Mouse (Mus musculus) neural tube, embryonic 12.5 days (tissue): ENCODE measurements around the gene Stam2. TPM values are rescaled to one million over a fixed set of nuclear protein-coding genes. Genes with fewer than 3 reads are reported as not detected.

Experiments
- ATAC-seq: fragments of 200-750 bp; cut with Nextera tagmentation; 2 replicates; pipeline ENCODE4 v1.8.0; 2017; ENCODE audit warnings: low read depth, mild to moderate bottlenecking, moderate TSS enrichment, moderate library complexity; ENCODE audit not compliant: low FRiP score
- H3K27ac ChIP-seq: fragments of 300-500 bp; sonication (generic); 2 replicates; pipeline ENCODE4 v1.5.1; 2016
- H3K27me3 ChIP-seq: fragments of 300-500 bp; sonication (generic); replicated peaks from 2 replicates; pipeline ENCODE4 v1.6.1; 2016; ENCODE audit warnings: mild to moderate bottlenecking
- H3K36me3 ChIP-seq: fragments of 300-500 bp; sonication (generic); 2 replicates; pipeline ENCODE4 v1.6.1; 2016; ENCODE audit warnings: mild to moderate bottlenecking
- H3K4me1 ChIP-seq: fragments of 300-500 bp; sonication (generic); 2 replicates; pipeline ENCODE4 v1.6.1; 2016
- H3K4me2 ChIP-seq: fragments of 300-500 bp; sonication (generic); replicated peaks from 2 replicates; pipeline ENCODE4 v1.6.1; 2016; ENCODE audit warnings: mild to moderate bottlenecking
- H3K4me3 ChIP-seq: fragments of 300-500 bp; sonication (generic); 2 replicates; pipeline ENCODE4 v1.5.1; 2016
- H3K9ac ChIP-seq: fragments of 300-500 bp; sonication (generic); 2 replicates; pipeline ENCODE4 v1.6.1; 2016; ENCODE audit warnings: mild to moderate bottlenecking
- H3K9me3 ChIP-seq: fragments of 300-500 bp; sonication (generic); 2 replicates; pipeline ENCODE4 v1.6.1; 2016; ENCODE audit warnings: mild to moderate bottlenecking
- WGBS: fragments of 180-500 bp; shearing (Covaris S2); methylation state at CpG from one replicate; pipeline ENCODE4 v1.1.7; 2016; 5-methylcytosine and 5-hydroxymethylcytosine counted together
- polyA plus RNA-seq: library from polyadenylated mRNA; unstranded; fragments of >200 nt; fragmentation: Nextera tagmentation; extraction: Ambion mirVana; gene quantifications from 2 replicates; pipeline ENCODE4 v1.2.1, GENCODE M21; 2016

Gene Stam2
- polyA plus RNA-seq, 1 experiment from 2014 or later = 41.6 TPM

DNA sequence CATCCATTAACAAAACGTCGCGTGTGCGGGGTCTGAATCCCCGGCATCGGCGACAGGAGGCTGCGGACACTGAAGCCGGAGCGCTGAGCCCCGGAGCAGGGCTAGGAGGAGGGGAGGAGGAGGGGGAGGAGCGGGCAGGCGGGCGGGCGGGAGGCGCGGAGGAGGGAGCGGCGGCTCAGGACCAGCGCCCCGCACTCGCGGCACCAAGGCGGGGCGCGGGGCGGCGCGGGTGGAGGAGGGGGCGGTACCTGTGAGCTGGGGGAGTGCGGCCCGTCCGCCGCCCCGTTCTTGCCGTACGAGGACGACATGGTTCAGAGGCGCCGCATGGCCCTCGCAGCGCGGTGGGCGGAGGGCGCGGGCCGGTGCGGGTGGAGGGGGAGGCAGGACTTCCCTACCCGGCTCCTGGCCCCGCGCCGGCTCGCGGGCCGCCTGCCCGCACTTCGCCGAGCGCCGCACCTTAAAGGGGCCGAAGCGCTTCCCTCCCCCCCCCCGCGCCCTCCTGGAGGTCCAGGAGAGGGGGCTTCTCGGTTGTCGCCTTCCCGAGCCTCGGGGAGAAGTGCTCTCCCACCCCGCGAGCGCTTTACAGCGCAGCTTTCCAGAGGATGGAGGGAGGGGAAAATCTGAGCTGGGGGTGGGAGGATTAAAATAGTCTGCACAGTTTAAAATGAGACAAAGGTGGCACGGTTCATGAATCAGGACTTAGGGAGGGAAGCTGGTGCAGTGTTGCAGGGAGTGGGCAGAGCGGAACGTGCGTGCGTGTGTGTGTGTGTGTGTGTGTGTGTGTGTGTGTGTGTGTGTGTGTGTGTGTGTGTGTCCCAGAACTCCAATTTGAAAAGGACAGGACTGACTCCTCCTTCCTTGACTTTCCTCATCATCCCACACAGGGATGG is 65.8 kb downstream of the Stam2 start, which contains the start of gene Cacnb4:
Cacnb4 (minus strand) TSS at position 809 of the 890 bp plus-strand sequence.
- no peaks in the 10 kb centered on the region for H3K36me3 ChIP-seq
- ATAC-seq = peak; percentile 92
- H3K4me3 ChIP-seq = peak within 1 kb of the TSS; percentile 67
- H3K4me1 ChIP-seq = peaks cover 11% of the 10 kb centered on the region
- H3K27me3 ChIP-seq = peaks cover 21% of the 10 kb centered on the region
- WGBS = 0% methylated on average over 23 of the region's 77 CpGs
- peak within 1 kb of the TSS; percentile 97 for H3K4me2 ChIP-seq
- no peak within 1 kb of the TSS for H3K27ac ChIP-seq
- H3K9me3 ChIP-seq = no peaks in the 10 kb centered on the region
- H3K9ac ChIP-seq = peak within 1 kb of the TSS; percentile 76

DNA sequence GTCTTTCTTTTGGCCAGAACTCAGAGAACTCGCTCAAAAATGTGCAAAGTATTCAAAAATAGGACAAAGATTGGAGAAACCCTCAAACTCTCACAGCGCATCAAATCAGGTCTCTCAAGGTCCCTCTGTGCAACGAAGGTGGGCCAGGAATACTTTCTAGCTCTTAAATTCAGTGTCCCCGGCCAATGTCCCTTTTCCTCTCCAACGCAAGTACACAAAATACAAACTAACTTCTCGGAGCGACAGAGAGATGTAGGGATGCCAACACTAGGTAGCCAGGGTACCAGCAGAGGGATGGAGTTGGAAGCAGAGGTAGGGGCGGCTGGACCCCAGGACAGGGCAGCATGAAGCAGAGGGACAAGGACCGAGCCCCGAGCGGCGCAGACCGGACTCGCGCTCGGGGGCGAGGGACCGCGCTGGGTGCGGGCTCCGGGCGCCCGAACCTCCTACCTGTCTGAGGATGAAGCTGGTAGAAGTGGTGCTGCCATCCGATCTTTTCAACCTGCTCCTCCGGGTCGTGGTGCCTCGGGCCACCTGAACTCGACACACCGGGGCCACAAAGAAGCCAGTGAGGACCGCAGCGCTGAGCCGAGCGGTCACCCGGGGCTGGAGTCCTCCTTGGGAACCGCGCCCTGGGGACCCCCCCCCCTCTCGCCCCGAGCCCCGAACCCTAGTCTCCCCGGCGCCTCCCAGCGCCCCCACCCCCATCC is 66.6 kb downstream of the Stam2 start:
- Histone ChIP-seq H3K9me3 (no peaks in the 10 kb centered on the region), H3K36me3 (no peaks in the 10 kb centered on the region), H3K27me3 (peaks cover 21% of the 10 kb centered on the region), H3K4me3 (peak overlapping the region; percentile 67), H3K9ac (peak overlapping the region; percentile 76), H3K27ac (no peak overlapping the region), H3K4me1 (peaks cover 11% of the 10 kb centered on the region), H3K4me2 (peak overlapping the region; percentile 97)
- ATAC-seq = peak; percentile 48
- under 1% methylated on average over 41 of the region's 42 CpGs for WGBS

DNA sequence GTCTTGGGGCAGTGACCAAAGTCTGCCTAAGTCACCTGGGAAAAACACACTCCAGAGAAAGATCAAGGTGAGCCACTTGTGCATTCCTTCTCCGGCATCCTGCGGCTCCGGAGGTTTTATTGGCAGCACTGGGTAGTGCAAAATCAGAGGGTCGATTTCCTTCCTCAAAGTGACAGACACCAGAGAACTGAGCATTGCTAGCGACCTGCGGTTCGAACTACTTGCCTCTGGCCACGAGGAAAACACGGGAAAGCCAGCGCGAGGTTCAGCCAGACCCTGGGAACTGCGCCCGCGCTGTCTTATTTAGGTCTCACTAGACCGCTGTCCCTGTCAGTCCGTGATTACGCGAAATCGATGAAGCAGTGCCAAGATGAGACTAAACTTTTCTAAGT is 67.2 kb downstream of the Stam2 start:
- Histone ChIP-seq H3K27ac (no peak overlapping the region), H3K9ac (no peak overlapping the region), H3K4me1 (peaks cover 11% of the 10 kb centered on the region), H3K36me3 (no peaks in the 10 kb centered on the region), H3K4me2 (peak overlapping the region; percentile 97), H3K9me3 (no peaks in the 10 kb centered on the region), H3K4me3 (peak overlapping the region; percentile 67), H3K27me3 (peaks cover 21% of the 10 kb centered on the region)
- no peak for ATAC-seq
- WGBS = 1% methylated on average over 19 of the region's 19 CpGs

DNA sequence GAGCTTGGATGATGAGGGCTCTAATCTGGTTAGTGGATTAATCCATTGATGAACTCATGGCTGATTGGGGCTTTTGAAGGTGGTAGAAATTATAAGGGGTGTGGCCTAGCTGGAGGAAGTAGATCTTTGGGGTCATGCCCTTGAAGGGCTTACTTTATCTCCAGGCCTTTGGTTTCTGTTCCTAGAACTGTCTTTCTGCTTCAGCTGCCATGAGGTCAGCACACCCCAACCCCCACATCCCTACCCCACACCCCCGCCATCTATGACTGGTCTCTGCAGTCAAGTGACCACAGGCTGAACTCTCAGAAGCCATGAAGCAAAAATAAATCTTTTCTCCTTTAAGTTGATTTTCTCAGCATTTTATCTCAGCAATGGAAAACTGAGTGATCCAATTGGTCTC is 68.9 kb downstream of the Stam2 start:
- Histone ChIP-seq H3K4me3 (no peak overlapping the region), H3K9me3 (no peaks in the 10 kb centered on the region), H3K27me3 (peaks cover 21% of the 10 kb centered on the region), H3K4me1 (peaks cover 11% of the 10 kb centered on the region), H3K36me3 (no peaks in the 10 kb centered on the region), H3K27ac (no peak overlapping the region), H3K9ac (no peak overlapping the region), H3K4me2 (no peak overlapping the region)
- WGBS = 86% methylated on average over 1 of the region's 1 CpGs
- ATAC-seq = no peak

DNA sequence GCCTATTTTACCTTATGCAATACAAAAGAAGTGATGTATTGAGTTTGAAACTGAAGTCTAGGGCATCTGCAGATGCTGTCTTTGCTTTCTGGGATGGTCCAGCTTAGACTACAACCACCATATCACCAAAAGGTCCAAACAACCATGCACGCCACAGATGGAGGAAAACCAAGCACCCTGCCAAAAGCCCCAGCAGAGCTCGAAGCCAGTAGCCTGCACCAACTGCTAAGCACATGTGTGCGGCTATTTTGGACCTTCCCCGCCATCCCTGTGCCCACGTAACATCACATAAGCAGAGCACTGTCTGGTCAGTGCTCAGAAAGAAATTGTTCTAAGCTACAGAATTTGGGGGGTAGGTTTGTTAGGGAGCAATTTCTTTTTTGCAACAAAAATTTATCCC is 71.3 kb downstream of the Stam2 start:
- ATAC-seq = no peak
- H3K4me3 ChIP-seq = no peak overlapping the region
- WGBS = 81% methylated on average over 5 of the region's 5 CpGs
- no peak overlapping the region for H3K9ac ChIP-seq
- peaks cover 11% of the 10 kb centered on the region for H3K4me1 ChIP-seq
- no peak overlapping the region for H3K27ac ChIP-seq
- no peaks in the 10 kb centered on the region for H3K9me3 ChIP-seq
- H3K4me2 ChIP-seq = no peak overlapping the region
- peaks cover 12% of the 10 kb centered on the region for H3K27me3 ChIP-seq
- H3K36me3 ChIP-seq = no peaks in the 10 kb centered on the region

DNA sequence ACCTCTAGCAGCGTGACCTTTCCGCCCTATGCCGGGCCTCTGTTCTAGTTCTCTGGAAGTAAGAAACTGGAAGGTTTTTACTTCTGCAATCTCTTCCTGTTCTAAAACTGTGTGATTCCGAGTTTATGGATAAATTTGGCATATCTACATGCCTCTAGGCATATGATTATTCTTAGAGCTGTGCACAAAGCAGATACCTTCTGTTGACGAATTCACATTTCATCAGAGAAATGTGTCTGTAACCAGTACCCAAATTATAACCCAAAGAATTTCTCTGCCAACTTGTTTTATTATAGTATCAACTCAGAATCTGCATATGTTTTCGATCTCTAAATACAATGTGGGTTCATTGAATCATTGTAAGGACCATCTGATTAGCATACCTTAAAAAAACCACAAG is 73.6 kb downstream of the Stam2 start:
- no peak overlapping the region for H3K27ac ChIP-seq
- no peak for ATAC-seq
- H3K9ac ChIP-seq = no peak overlapping the region
- no peaks in the 10 kb centered on the region for H3K9me3 ChIP-seq
- H3K4me1 ChIP-seq = no peaks in the 10 kb centered on the region
- 92% methylated on average over 6 of the region's 6 CpGs for WGBS
- H3K36me3 ChIP-seq = no peaks in the 10 kb centered on the region
- no peak overlapping the region for H3K4me3 ChIP-seq
- H3K4me2 ChIP-seq = no peak overlapping the region
- no peaks in the 10 kb centered on the region; the same call in 1 of the 2 replicates for H3K27me3 ChIP-seq

DNA sequence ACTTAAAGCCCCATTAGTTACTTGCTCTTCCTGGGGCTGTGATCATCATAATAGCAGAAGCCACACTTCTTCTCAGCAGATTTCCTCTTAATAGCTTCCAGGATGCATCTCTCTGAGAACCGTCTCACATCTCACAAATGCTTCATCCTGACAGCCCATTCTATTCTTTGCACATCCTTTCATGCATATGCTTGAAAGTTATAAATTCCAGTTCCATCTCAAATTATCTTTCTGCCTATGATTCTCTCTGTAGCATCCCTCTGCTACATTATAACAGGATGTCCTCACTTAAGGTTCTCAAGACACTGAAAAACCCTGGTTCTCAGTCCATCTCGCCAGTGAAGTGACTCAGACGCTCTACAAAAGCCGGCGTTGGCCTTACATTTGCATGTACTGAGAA is 85.4 kb downstream of the Stam2 start:
- no peak overlapping the region for H3K4me3 ChIP-seq
- no peak overlapping the region for H3K27ac ChIP-seq
- H3K27me3 ChIP-seq = no peaks in the 10 kb centered on the region
- ATAC-seq = no peak
- H3K4me1 ChIP-seq = no peaks in the 10 kb centered on the region
- H3K36me3 ChIP-seq = no peaks in the 10 kb centered on the region
- no peak overlapping the region for H3K9ac ChIP-seq
- 90% methylated on average over 5 of the region's 5 CpGs for WGBS
- no peaks in the 10 kb centered on the region for H3K9me3 ChIP-seq
- no peak overlapping the region for H3K4me2 ChIP-seq

DNA sequence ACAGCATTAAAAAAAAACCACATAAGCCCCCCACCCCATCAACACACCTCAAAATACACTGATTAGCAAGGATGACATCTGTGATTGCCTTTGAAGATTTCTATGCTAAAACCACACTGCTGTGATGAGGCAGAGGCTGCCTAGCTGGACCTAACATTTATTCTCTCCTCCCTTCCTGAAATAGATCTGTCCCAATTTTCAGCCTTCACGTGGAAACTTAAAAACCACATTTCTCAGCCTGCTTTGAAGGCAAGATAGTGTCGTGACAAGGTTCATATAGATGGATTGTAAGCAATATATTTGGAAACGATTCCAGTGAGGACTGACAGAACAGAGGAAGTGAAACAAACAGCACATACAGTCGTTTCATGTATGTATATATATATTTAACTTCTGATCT is 87.5 kb downstream of the Stam2 start:
- Histone ChIP-seq H3K36me3 (no peaks in the 10 kb centered on the region), H3K27me3 (no peaks in the 10 kb centered on the region), H3K4me3 (no peak overlapping the region), H3K4me1 (no peaks in the 10 kb centered on the region), H3K27ac (no peak overlapping the region), H3K9me3 (no peaks in the 10 kb centered on the region), H3K4me2 (no peak overlapping the region), H3K9ac (no peak overlapping the region)
- 78% methylated on average over 4 of the region's 4 CpGs for WGBS
- no peak for ATAC-seq

DNA sequence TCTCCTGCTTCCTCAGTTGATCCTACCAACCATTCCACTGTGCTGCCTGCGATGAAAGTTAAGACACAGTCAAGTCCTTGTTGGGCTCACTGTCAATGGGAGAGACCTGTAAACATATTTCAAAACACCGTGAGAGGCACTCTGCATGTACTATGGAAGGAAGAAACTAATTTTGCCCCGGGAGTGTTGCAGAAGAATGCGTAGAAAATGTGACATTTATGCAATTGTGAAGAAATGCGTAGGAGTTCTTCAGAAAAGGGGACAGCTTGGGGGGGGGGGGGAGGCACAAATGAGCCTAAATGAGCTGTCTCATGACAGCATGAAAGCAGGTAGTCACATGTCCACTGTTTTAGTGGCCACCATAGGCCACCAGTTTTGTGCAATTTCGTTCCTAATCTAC is 90.5 kb downstream of the Stam2 start:
- WGBS = 82% methylated on average over 6 of the region's 6 CpGs
- Histone ChIP-seq H3K27me3 (no peaks in the 10 kb centered on the region), H3K4me1 (no peaks in the 10 kb centered on the region), H3K4me3 (no peak overlapping the region), H3K9me3 (no peaks in the 10 kb centered on the region), H3K27ac (no peak overlapping the region), H3K4me2 (no peak overlapping the region), H3K9ac (no peak overlapping the region), H3K36me3 (no peaks in the 10 kb centered on the region)
- ATAC-seq = no peak

DNA sequence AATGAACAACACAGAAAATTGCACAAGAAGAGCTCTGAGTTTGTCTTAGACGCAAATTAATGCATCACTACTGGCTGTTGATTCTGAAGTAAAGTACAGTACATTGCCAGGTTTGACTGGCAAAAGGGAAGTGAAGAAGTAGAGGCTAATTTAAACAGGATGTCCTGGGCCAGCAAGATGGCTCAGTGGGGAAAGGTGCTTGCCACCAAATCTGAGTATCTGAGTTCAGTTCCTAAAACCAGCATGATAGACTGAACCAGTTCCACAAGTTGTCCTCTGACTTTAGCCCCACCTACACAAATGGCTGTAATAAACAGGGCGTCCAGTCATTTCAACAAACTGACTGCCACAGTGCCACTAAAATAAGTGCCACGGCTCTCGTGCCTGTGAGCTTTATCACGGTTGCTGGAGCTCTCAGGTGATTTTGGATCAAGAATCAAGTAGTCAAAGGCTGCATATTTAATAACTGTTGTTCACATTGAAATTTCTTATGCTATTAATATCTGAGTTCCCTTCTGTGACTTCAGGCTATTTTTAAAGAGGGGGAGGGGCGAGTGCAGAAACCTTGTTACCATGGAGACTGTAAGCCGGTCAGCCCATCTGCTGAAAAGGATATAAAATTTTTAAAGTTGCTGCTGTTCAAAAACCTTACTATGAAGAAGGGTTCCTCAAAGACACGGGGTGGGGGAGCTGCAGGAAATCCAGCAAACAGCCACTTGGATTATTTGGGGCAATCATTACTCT is 94.7 kb downstream of the Stam2 start:
- WGBS = 74% methylated on average over 8 of the region's 8 CpGs
- no peak overlapping the region for H3K4me3 ChIP-seq
- H3K4me1 ChIP-seq = no peaks in the 10 kb centered on the region
- ATAC-seq = no peak
- H3K9ac ChIP-seq = no peak overlapping the region
- H3K36me3 ChIP-seq = no peaks in the 10 kb centered on the region
- no peak overlapping the region for H3K27ac ChIP-seq
- H3K4me2 ChIP-seq = no peak overlapping the region
- H3K9me3 ChIP-seq = no peaks in the 10 kb centered on the region
- H3K27me3 ChIP-seq = no peaks in the 10 kb centered on the region

DNA sequence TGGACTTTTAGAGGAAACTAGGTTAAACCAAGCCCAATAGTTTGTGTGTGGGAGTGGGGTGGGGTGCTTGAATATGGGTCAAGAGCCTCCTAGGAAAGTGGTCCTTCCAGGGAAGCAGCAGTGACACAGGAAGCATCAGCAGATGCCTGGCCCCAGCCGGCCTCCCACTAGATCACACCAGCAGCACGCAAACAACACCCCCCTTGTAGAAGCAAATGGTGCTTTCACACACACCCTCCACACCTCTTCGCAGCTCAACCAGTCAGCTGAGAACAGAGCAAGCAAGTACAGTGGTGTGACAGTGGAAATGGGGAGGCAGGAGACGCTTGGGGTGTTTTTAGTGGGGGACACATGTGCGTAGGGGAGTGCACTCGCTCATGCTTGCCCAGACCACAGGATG is 98.4 kb downstream of the Stam2 start:
- no peak for ATAC-seq
- H3K4me2 ChIP-seq = no peak overlapping the region
- no peaks in the 10 kb centered on the region for H3K36me3 ChIP-seq
- H3K4me1 ChIP-seq = no peaks in the 10 kb centered on the region
- no peak overlapping the region for H3K4me3 ChIP-seq
- no peaks in the 10 kb centered on the region for H3K27me3 ChIP-seq
- no peaks in the 10 kb centered on the region for H3K9me3 ChIP-seq
- H3K9ac ChIP-seq = no peak overlapping the region
- no peak overlapping the region for H3K27ac ChIP-seq
- 76% methylated on average over 6 of the region's 6 CpGs for WGBS
